In the genomic region with DNA sequence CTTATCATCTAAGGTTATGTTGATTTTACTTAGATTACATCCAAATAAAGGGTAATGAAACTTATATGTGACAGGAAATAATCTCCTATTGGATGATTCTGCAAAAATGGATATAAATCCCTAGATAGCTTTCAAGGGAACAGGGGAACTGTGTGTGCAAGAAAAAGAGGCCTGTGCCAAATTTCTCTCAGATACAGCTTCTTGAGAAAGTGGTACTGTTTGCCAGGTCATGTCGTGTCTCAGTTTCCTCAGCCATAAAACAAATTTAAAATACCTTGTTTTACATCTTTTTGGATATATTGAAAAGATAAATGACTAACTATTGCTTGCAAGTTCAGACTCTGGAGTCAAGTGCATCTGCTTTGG, we compare ENCODE assay signal across 34 mouse cellular contexts.
"Had no signal": no experiment of that assay in that cellular context is flagged by ENCODE, and none has a peak within 500 bp of the region (broad histone marks: within the 10 kb centered on the region; RNA-seq: fewer than 3 reads in every experiment).

No protein-coding gene starts in this region.

- ATAC-seq: hindbrain, embryonic 16.5 days; hindbrain, postnatal 0 days; inflammation-experienced regulatory T-cells, adult 6 months; intestine, embryonic 15.5 days; intestine, embryonic 16.5 days; intestine, postnatal 0 days had no signal

- H3K9me3 ChIP-seq: heart, embryonic 13.5 days; heart, embryonic 15.5 days; hindbrain, embryonic 10.5 days; hindbrain, embryonic 12.5 days; hindbrain, embryonic 13.5 days; hindbrain, embryonic 15.5 days; intestine, embryonic 15.5 days; kidney, embryonic 15.5 days had no signal

- H3K27me3 ChIP-seq: heart, embryonic 12.5 days; heart, embryonic 13.5 days; heart, embryonic 15.5 days; hindbrain, embryonic 12.5 days; hindbrain, embryonic 13.5 days; hindbrain, embryonic 15.5 days; intestine, embryonic 15.5 days; kidney, embryonic 15.5 days had no signal

- H3K27ac ChIP-seq: heart, embryonic 13.5 days; heart, embryonic 15.5 days; hindbrain, embryonic 10.5 days; hindbrain, embryonic 12.5 days; hindbrain, embryonic 13.5 days; hindbrain, embryonic 14.5 days; hindbrain, embryonic 15.5 days; hindbrain, postnatal 0 days; intestine, embryonic 15.5 days; kidney, embryonic 15.5 days; kidney, postnatal 0 days; left cerebral cortex, adult 2 months had no signal

- H3K4me1 ChIP-seq: heart, embryonic 12.5 days; heart, embryonic 13.5 days; heart, embryonic 15.5 days; hindbrain, embryonic 10.5 days; hindbrain, embryonic 12.5 days; hindbrain, embryonic 13.5 days; hindbrain, embryonic 15.5 days; intestine, embryonic 15.5 days; kidney, embryonic 15.5 days had no signal

- H3K4me3 ChIP-seq: heart, embryonic 12.5 days; heart, embryonic 13.5 days; heart, embryonic 15.5 days; hindbrain, embryonic 10.5 days; hindbrain, embryonic 12.5 days; hindbrain, embryonic 13.5 days; hindbrain, embryonic 15.5 days; intestine, embryonic 15.5 days; kidney, embryonic 15.5 days; left cerebral cortex, adult 2 months had no signal

- H3K9ac ChIP-seq: heart, embryonic 12.5 days; heart, embryonic 13.5 days; heart, embryonic 15.5 days; hindbrain, embryonic 12.5 days; hindbrain, embryonic 13.5 days; hindbrain, embryonic 14.5 days; hindbrain, embryonic 15.5 days; intestine, embryonic 15.5 days; kidney, embryonic 15.5 days had no signal

- H3K4me2 ChIP-seq: heart, embryonic 11.5 days; heart, embryonic 12.5 days; heart, embryonic 13.5 days; heart, embryonic 15.5 days; hindbrain, embryonic 12.5 days; hindbrain, embryonic 13.5 days; hindbrain, embryonic 14.5 days; hindbrain, embryonic 15.5 days; intestine, embryonic 15.5 days; kidney, embryonic 15.5 days had no signal

- DNase-seq: heart, postnatal 10 days; heart, postnatal 14 days; heart, postnatal 36 days; heart, postnatal 4 days; kidney, adult 11 months; kidney, adult 18-20 months; kidney, adult 2 months; kidney, adult 8-10 months; kidney, adult 9 months; kidney, postnatal 10 days; kidney, postnatal 14 days; kidney, postnatal 25 days; kidney, postnatal 36 days; kidney, postnatal 4 days; layer of hippocampus, adult 9-11 months; layer of hippocampus, postnatal 36 days had no signal

- H3K36me3 ChIP-seq: heart, embryonic 12.5 days; heart, embryonic 13.5 days; heart, embryonic 15.5 days; hindbrain, embryonic 10.5 days; hindbrain, embryonic 12.5 days; hindbrain, embryonic 13.5 days; hindbrain, embryonic 15.5 days; intestine, embryonic 15.5 days; kidney, embryonic 15.5 days had no signal
